Mouse (Mus musculus): ENCODE results near the gene Gm37240.

Gm37240 gene

GRCm38 (mm10) chr3:85318256-85318655 lies 569.1 kb downstream of the Gm37240 start:
- DNase-seq, result no peak

DNA sequence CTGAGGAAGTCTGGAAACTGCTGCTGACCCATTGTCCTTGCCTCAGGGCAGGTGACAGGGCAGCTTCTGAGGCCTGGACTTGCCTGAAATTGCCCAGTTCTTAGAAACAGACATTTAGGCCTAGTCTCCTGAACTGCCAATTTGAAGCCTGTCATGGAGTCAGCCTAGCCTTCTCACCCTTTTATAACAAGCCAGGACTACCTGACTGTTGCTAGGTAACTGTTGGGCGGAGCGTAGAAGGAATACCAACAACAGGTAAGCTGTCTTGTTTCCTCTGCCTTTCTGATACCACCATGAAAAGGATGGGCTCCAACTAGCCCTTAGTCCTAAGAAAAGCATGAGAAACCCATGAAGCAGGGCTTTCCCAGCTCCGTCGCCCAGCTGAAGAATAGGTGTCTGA lies 570.0 kb downstream of the Gm37240 start:
- DNase-seq, result no peak

DNA sequence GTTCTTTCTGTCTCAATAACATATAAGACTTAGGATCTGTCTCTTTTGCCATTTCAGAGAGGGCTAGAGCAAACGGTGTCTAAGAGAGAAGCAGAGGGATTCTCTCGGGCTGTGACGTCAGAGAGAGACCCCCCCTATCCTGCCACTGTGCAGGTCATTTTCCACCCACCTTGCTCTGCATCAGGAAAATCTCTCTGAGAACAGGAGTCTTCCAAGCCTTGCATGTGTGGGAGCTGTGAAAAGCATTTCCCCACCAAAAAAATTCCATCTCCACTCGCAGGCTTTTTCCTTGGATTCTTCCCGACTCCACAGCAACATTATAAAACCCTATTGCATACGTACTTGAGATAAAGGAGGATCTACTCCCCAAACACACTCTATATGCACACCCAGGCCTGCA lies 572.4 kb downstream of the Gm37240 start:
- no peak for DNase-seq

DNA sequence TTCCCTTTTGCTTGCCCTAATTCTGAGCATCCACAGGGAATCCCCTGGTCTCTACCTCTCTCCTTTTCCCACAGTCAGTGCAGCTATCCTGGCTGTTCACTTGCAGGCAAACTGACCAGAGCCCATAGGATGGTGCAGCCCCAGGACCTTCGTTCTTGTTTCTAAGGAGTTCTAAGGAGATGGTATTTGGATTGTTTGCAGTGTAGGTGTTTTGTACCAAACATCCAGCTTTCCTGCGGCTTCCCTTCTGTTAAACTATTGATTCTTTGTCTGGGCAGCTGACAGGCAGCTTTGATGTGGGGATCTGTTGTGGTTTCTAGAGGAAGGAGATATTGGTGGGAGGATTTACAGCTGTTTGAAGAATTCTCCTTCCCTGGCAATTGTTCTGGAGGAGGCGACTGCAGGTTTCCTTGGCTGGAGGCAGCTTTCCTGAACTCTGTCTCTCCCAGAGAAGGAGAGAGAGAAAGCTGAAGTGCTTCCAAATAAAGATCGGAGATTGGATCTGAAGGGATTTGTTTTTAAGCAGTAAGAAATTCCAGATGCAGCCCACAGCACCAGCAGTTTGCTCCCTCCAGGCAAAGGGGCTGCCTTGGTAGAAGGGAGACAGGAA lies 573.6 kb downstream of the Gm37240 start:
- no peak for DNase-seq

- no peak for DNase-seq
These were observed 576.1 kb downstream of the Gm37240 start for GRCm38 (mm10) chr3:85311176-85311575.

DNA sequence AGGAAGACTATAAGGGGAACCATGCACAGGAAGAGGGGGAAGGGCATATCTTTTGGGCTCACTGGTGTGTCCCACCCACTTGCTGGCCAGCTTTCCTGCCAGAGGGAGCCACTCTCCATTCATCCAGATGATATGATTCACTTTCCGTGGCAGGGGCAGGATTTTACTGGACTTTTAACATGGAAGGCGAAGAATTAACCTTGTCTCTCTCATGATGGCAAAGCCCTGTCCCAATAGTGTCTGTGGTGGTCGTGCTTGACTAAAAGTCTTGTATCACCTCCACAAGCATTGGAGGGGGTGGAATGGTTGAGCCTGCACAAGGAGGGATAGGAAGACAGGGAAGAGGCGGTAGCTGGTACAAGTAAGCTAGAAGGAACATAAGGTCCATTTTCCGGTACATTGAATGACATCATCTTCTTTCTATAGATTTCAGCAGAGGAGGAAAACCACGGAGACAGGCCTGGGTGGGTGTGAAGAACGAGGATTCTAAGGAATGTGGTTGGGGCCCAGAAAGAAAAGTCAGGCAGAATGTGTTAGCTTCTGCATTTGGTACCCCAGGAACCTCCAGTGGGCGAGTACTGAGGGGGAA lies 576.8 kb downstream of the Gm37240 start:
- no peak for DNase-seq

GRCm38 (mm10) chr3:85309168-85309567 lies 578.1 kb downstream of the Gm37240 start:
- no peak for DNase-seq

- no peak for DNase-seq
These were observed 578.6 kb downstream of the Gm37240 start for GRCm38 (mm10) chr3:85308706-85309105.

DNA sequence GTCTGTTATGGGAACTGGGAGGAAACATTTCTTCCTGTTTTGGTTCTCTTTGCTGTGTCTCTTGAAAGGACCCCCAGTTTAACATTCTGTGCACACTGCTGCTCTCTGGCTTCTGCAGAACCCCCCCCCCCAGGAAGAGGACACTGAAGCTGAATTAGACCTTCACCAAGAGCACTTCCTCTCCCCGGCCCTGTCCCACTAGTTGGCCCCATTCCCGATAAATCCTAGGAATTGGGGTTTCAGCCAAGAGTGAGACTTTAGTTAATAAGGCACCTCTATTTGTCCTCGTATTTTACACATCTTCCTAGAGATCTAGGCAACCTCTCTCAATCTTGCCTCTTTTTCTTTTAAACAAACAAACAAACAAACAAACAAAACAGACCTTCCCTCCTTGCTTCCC lies 585.5 kb downstream of the Gm37240 start:
- DNase-seq, result no peak

- DNase-seq, result no peak
These were observed 586.0 kb downstream of the Gm37240 start for GRCm38 (mm10) chr3:85301336-85301735.

DNA sequence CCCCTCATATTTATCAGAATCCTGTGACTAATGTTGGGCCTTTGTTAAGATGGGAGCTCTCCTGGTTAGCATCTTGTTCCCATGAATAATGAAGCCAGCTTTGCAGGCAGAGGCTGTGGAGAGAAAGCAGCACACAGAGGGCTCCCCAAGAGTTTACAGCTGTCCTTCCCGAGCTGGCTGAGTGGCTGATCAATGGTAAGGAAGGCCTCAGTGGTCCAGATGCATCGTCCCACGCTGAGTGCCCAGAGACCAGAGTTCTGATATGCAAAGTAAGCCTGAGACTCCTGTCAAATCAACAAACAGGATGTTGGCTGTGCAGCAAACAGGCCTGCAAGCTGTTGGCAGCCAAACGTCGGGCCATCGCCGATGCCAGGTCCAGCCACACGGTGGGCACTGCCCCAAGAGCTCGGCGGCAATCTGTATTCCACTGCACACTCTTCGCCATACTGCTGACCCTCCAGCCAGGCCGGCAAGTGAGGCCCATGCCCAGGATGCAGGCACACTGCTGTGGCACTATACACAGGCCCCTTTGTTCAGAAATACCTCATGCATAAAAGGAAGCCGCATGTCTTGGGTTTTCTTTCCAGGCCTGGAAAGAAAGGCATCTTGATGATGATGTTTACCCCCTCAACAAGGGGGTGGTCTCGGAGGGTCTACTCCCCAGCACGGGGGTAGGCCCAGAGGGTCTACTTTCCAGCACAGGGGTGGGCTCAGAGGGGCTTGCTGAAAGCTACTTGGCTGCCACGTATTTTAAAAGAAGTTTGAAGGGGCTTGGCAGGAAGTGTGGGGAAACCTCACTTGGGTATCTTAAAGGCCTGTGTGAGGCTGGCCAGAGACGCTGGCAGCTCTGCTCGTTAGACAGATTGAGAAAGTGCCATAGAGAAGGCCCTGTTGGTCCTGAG lies 587.4 kb downstream of the Gm37240 start:
- peak; percentile 64 for DNase-seq

- DNase-seq, result no peak
These were observed 592.1 kb downstream of the Gm37240 start for GRCm38 (mm10) chr3:85295229-85295628.

DNA sequence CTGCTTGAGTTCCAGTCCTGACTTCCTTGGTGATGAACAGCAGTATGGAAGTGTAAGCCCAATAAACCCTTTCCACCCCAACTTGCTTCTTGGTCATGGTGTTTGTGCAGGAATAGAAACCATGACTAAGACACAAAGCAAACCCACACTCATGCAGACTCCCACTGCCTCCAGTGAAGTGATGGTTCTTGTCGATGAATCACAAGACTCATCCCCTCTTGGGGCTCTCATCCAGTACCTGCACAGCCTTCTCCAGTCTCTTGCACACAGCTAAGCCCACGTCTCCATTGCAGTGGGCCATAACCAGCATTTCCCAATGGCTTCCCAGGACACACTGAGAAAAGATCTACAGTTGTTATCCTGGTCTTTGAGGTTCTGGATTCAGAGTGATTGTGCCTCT lies 599.7 kb downstream of the Gm37240 start:
- DNase-seq, result no peak

DNA sequence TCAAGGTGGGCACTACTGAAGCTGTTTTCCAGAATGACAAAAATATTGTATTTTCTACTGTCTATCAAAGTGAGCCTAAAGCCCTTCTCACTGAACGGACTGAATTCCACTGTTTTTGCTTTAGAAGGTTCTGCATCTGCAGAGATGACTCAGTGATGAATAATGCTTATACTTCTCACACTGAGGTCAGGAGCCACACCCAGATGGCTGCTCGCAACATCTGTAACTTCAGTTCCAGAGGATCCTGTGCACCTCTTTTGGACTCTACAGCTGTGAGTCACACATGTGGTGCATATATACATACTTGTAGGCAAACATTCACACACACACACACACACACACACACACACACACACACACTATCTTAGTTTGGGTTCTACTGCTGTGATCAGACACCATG lies 602.8 kb downstream of the Gm37240 start:
- no peak for DNase-seq

- no peak for DNase-seq
These were observed 604.5 kb downstream of the Gm37240 start for GRCm38 (mm10) chr3:85282816-85283215.

DNA sequence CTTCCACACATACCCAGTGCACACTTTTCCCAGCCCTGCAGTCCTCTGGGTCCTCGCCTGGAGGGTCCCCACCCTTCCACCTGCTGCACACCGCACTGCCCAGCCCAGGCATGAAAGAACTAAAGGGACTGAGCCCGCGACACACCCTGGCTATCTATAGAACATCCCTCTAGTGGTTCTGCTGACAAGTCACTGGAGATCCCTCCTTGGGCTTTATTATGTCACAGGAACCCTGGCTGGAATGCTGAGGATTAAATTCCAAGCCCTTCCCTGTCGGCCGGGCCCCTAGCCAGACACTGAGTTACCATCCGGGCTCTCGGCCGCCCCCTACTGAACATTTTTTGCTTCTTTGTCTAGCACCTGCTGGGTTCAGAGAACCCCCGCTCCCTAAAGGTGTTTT lies 612.2 kb downstream of the Gm37240 start:
- peak; percentile 67 for DNase-seq

DNA sequence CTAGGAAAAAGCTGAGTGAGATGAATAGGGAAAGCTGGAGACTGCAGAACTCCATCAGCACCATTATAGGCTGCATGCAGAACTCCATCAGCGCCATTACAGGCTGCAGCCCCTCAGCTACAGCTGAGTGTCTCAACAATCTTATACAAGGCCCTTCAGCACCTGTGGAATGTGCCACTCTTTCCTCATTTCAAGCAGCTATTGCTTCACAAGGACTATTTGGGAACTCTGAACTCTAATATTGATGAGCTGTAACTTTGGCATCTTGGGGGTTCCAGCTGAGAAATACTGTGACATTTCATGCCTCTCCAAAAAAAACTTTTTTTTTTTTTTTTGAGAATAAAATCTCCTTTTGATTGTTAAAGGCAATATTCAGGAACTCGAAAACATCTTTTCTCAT lies 615.8 kb downstream of the Gm37240 start:
- DNase-seq, result no peak

GRCm38 (mm10) chr3:85264963-85265362 lies 622.4 kb downstream of the Gm37240 start:
- no peak for DNase-seq

- DNase-seq, result no peak
These were observed 622.8 kb downstream of the Gm37240 start for GRCm38 (mm10) chr3:85264546-85264945.

- DNase-seq, result no peak
These were observed 632.8 kb downstream of the Gm37240 start for GRCm38 (mm10) chr3:85254526-85254925.

DNA sequence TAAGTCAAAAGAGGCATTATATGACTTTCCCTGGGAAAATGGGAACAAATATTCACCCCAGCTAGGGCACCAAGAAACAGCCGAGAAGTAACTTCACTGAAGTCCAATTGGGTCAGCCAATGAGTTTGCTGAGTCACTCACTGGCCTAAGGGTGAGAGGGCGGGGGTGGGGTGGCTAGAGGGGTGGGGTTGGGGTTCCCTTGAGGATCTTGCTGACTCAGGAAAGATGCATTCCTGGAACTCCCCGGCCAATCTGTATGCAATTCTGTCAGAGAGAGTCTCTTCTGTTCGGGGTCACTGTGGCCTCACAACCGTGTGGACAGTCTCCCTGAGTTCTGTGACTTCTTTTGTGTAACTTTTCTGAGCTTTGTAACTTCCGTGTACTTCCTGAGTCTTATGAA lies 635.7 kb downstream of the Gm37240 start:
- no peak for DNase-seq

DNA sequence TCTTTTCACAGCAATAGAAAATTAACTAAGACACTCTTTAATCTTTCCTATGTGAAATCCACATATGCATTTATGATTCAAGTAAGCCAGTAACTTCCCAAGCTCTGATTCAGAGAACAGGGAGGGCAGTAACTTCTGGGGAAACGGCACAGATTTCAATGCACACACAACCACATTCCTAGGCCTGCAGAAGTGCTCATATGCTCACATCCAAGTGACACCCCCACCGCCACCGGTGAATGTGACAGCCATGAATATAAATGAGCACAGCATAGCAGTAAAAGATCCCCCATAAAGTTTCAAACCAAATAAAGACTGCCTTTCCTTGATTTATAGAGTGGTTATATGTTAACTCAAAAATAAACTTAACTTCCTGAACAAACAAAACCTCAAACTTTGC lies 641.2 kb downstream of the Gm37240 start:
- no peak for DNase-seq

DNA sequence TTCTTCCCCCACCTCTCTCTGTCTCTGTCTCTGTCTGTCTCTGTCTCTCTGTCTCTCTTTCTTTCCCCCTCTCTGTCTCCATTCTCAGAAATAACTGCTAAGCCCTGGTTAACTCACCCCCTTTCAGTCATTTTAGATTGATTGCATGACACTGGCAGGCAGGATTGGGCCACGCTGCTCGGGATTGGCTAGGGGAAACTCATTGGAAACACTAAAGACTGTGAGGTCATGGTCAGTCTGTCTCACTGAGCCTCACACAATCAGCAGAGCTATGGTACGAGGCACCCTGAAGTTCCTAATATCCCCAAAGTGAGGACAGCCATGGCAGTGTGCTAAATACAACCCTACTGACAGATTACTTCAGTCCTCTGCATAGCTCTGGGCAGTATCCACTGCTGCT lies 650.8 kb downstream of the Gm37240 start:
- no peak for DNase-seq

GRCm38 (mm10) chr3:85232846-85233245 lies 654.5 kb downstream of the Gm37240 start:
- peak; percentile 51 for DNase-seq

Measured in retina, postnatal 1 day (tissue).